Comparison of ENCODE assay signal across 8 mouse cellular contexts in the genomic region with DNA sequence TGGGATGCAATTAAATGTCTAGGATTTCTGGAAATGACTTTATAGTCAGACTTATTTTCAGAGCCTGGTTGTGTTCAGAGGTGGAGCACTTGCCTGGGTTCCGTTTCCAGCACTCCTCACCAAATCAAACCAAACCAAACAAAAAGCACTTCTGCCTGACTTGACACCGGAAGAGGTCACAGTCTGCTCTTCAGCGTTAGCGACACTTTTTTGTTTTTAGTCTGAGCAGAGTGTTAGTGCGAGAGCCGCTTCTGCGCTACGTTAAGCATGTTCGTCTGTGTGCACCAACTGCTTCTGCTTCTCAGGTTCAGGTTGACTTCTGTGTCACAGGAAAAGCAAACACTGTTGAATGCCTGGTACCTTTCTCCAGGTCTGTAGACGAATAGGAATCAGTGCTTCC. TPM values are rescaled to one million over a fixed set of nuclear protein-coding genes. Genes with fewer than 3 reads are reported as not detected.
DNase-seq lines count a peak whose midpoint lies in the region; ATAC-seq and TF ChIP-seq lines count a peak whose summit lies in the region.
"Had no signal": no experiment of that assay in that cellular context is flagged by ENCODE, and none has a peak within 500 bp of the region (broad histone marks: within the 10 kb centered on the region; RNA-seq: fewer than 3 reads in every experiment).

No protein-coding gene starts in this region.

- no peaks in the 10 kb centered on the region for H3K36me3 ChIP-seq in limb, embryonic 12.5 days
- no peaks in the 10 kb centered on the region for H3K36me3 ChIP-seq in stomach, embryonic 15.5 days

- H3K9ac ChIP-seq in limb, embryonic 12.5 days (replicated peaks) = no peak overlapping the region
- H3K9ac ChIP-seq in stomach, embryonic 15.5 days = no peak overlapping the region

- no peaks in the 10 kb centered on the region for H3K27me3 ChIP-seq in limb, embryonic 12.5 days
- H3K27me3 ChIP-seq in stomach, embryonic 15.5 days (replicated peaks) = no peaks in the 10 kb centered on the region

- H3K4me2 ChIP-seq in limb, embryonic 12.5 days = peak overlapping the region; percentile 21; the same call in 1 of the 2 replicates
- H3K4me2 ChIP-seq in stomach, embryonic 15.5 days = peak overlapping the region; percentile 8; the same call in 1 of the 2 replicates

- H3K9me3 ChIP-seq in limb, embryonic 12.5 days = no peaks in the 10 kb centered on the region
- no peaks in the 10 kb centered on the region for H3K9me3 ChIP-seq in stomach, embryonic 15.5 days

- no peak for DNase-seq in left cerebral cortex, adult 2 months (ENCODE audit: extremely low spot score in 1 of 2, low spot score in 2 of 2)
- DNase-seq in left cerebral cortex, adult 11 months (ENCODE audit: low spot score) = no peak
- DNase-seq in frontal cortex, adult 2 months (ENCODE audit: extremely low spot score in 1 of 2, low spot score in 1 of 2) = no peak
- DNase-seq: gastrocnemius, postnatal 10 days had no signal

- H3K4me3 ChIP-seq in left cerebral cortex, adult 2 months = no peak overlapping the region
- 0 out of 2 replicates have a peak overlapping the region, but pooled peaks have one; percentile 3 for H3K4me3 ChIP-seq in brown adipose tissue, adult 24 weeks (ENCODE audit: insufficient read depth, low read depth, low read length)
- H3K4me3 ChIP-seq in limb, embryonic 12.5 days (replicated peaks) = no peak overlapping the region
- no peak overlapping the region for H3K4me3 ChIP-seq in stomach, embryonic 15.5 days (replicated peaks)

- TF ChIP-seq CTCF in left cerebral cortex, adult 2 months (IDR thresholded peaks at IDR 0.05) = no peak

- H3K27ac ChIP-seq in left cerebral cortex, adult 2 months = peak overlapping the region; percentile 56
- H3K27ac ChIP-seq in brown adipose tissue, adult 24 weeks (replicated peaks; ENCODE audit: low read depth, low read length) = peak overlapping the region; percentile 8
- peak overlapping the region; percentile 18; the same call in 1 of the 2 replicates for H3K27ac ChIP-seq in limb, embryonic 12.5 days
- H3K27ac ChIP-seq in stomach, embryonic 15.5 days = peak overlapping the region; percentile 68

- no peak for ATAC-seq in limb, embryonic 12.5 days (ENCODE audit: insufficient number of reproducible peaks, insufficient read depth, low FRiP score, low TSS enrichment, low read depth)
- ATAC-seq in stomach, embryonic 15.5 days (ENCODE audit: insufficient read depth, low FRiP score, low read depth) = no peak
- no peak for ATAC-seq in megakaryocyte-erythroid progenitor cell, adult 5-6 weeks (replicated peaks; ENCODE audit: low FRiP score, low TSS enrichment, poor library complexity, severe bottlenecking)

- peaks cover 53% of the 10 kb centered on the region for H3K4me1 ChIP-seq in brown adipose tissue, adult 24 weeks (ENCODE audit: control insufficient read depth, insufficient read depth, insufficient read length, low read length)
- H3K4me1 ChIP-seq in limb, embryonic 12.5 days (replicated peaks) = peaks cover 44% of the 10 kb centered on the region
- peaks cover 49% of the 10 kb centered on the region for H3K4me1 ChIP-seq in stomach, embryonic 15.5 days

- intact Hi-C loops in left cerebral cortex, adult 2 months (cut with DNase I) = loop anchor here (5.0 kb wide), 1 partner anchor 42 kb away; a partner anchor contains a TSS

- WGBS in limb, embryonic 12.5 days = 60% methylated on average over 10 of the region's 10 CpGs
- WGBS in stomach, embryonic 15.5 days = 19% methylated on average over 10 of the region's 10 CpGs

RNA-seq across cellular contexts. Expression of a gene that starts 44.0 kb away (rescaled TPM):
- 10 to 100 TPM; 84.4 to 86.9 TPM for total RNA-seq in left cerebral cortex, adult 2 months (2021)
- 40.1 and 40.8 TPM in 2 replicates for polyA plus RNA-seq in brown adipose tissue, adult 24 weeks (2012; ENCODE audit: insufficient read depth, insufficient read length, missing spikeins)
- polyA plus RNA-seq in limb, embryonic 12.5 days (2016; fragmentation: Nextera tagmentation; extraction: Ambion mirVana) = 80.5 and 83.8 TPM in 2 replicates
- polyA plus RNA-seq in stomach, embryonic 15.5 days (2015; fragmentation: Nextera tagmentation; extraction: Ambion mirVana) = 89.0 and 96.1 TPM in 2 replicates
- 21.4 and 29.3 TPM in 2 replicates for total RNA-seq in megakaryocyte-erythroid progenitor cell, adult 5-6 weeks (2014; fragmentation: Nextera tagmentation)
- 37.2 and 52.9 TPM in 2 replicates for total RNA-seq in megakaryocyte-erythroid progenitor cell, adult 5-6 weeks (2017)
- polyA plus RNA-seq in frontal cortex, adult 2 months (2012; rRNA removed) = 72.3 and 83.1 TPM in 2 replicates

Comparison
In these comparisons a context has a peak if more than half of its experiments do, and no peak if none do; other contexts are left out.
1. H3K27ac ChIP-seq: peak in every context shown above with its lines; median percentile 68 in stomach, embryonic 15.5 days; 56 in left cerebral cortex, adult 2 months; 18 in limb, embryonic 12.5 days; 8 in brown adipose tissue, adult 24 weeks.